Mouse (Mus musculus) telencephalon, adult 2 months (tissue): ENCODE measurements around the gene 6330409D20Rik.

Source experiments
- DNase-seq: peaks from one replicate; pipeline ENCODE4 v3.0.0-alpha.2; 2011; ENCODE audit warnings: low read depth, low spot score

The 6330409D20Rik gene

DNA sequence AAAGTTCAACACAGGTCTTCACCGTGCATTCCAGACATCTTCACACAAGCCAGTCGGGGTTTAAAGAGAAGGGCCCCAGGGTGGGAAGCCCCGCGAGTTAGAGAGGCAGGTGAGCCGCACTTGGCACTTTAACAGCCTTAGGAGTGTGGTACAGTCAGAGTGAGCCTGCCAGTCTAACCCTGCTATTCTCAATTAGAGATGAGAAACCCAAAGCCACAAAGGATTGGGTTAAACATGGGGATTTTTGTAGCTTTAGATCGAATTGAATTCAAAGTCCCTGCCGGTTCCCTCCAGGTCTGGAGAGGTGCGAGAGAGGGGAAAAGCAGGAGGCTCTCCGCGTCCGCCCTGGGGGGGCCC, at the start of gene 6330409D20Rik:
6330409D20Rik (minus strand) TSS at position 101 of the 357 bp plus-strand sequence.
- no peak for DNase-seq

- no peak for DNase-seq
Measured at GRCm38 (mm10) chr2:32788581-32788980, 47.8 kb upstream of the 6330409D20Rik start.

GRCm38 (mm10) chr2:32787176-32787575, 46.4 kb upstream of the 6330409D20Rik start:
- DNase-seq: no peak

DNA sequence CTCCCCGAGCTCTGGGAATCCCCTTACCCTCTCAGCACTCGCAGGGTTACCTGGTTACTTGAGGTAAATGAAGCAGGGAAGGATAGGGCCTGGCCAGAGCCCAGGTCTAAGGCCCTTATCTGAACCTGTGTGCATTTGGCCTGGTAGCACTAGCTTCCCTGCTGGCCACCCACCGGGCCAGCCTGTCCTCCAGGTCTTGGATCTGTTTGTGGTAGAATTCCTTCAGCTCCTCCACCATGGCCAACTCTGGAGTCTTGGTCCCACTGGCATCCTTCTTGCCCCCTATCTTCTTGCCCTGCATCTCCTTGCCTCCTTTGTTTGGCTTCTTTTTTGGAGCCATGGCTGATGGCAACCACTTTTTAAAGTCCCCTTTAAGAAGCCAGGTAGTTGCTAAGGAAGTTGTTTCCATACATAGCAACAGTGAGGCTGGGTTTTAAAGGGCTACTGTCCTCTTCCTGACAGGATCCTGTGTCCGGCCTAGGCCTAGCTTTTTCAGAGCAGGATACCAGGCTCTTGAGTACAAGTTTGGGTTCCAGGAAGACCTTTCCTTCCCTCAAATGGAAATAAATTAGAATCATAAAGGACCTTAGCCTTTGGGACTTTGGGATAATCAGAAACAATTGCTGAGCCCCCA, 43.3 kb upstream of the 6330409D20Rik start, which contains the start of gene Cfap157:
Cfap157 (minus strand) TSS at position 381 of the 634 bp plus-strand sequence.
- DNase-seq: no peak

GRCm38 (mm10) chr2:32781710-32782109, 40.9 kb upstream of the 6330409D20Rik start:
- no peak for DNase-seq

DNA sequence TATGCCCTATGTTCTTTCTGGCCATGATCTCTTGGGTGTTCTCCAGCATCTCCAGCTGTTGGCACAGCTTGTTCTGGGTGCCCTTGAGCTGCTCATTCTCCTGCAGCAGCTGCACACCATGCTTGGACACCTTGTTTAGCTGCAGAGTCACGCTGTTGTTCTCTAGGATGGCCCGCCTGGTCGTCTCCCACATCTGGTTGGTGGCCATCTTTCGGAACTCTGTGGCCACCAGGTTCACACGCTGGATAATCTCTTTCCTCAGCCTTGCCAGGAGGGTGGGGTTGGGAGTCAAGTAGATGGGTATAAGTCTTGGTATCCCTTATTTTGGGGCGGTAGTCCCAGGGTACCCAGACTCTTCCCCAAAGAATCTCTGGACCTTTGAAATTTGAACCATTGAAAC, 38.9 kb upstream of the 6330409D20Rik start:
- no peak for DNase-seq

DNA sequence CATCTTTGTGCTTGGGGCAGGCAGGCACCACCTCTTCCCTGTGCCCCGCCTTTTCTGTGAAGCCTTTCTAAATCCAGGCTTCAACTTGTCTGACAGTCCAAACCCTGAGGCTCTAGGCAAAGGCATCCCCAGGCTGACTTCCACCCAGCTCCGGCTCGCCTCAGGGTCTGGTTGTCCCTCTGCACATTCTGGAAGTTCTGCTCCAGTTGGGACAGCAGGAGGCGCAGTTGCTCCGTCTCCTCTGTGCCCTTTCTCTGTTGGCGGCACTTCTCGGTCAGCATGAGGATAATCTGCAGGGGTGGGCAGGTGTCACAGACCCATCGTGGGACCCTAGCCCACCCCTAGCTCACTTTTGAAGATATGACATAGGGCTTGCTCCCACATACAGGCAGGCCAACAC, 38.3 kb upstream of the 6330409D20Rik start:
- DNase-seq: no peak

GRCm38 (mm10) chr2:32778081-32778480, 37.3 kb upstream of the 6330409D20Rik start:
- DNase-seq: no peak

- no peak for DNase-seq
Measured at GRCm38 (mm10) chr2:32776192-32776591, 35.4 kb upstream of the 6330409D20Rik start.

- peak; percentile 93 for DNase-seq
Measured at GRCm38 (mm10) chr2:32775359-32776074, 34.7 kb upstream of the 6330409D20Rik start, which contains the start of the genes Ttc16 and Ptrh1. Gene Ttc16 (minus strand): TSS chr2:32775633. Gene Ptrh1 (plus strand): TSS chr2:32775786.

DNA sequence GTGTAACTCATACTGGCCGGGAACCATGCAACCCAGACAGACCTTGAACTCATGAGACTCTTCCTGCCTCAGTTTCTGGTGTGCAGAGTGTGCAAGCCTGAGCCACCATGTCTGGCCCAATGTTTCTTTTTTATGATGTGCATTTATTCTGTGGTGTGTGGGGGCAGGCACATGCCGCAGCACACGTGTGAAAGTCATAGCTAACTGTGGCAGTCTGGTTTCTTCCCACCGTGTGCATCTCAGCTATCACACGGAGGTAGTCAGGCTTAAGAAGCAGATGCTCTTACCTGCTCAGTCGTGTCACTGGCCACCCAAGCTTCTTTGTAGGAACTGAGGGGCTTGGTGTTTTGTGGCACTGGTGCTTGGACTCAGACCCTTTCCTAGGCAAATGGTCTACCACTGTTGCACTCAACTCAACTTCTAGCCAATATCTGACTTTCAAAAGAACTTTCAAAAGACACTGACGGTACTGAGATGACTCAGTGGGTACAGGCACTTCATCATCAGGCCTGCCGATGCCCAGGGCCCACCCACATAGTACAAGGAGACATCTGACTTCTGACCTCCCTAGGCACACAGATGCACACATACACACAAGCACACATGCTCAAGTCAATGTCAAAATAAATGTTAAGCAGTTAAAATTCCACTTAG, 31.9 kb upstream of the 6330409D20Rik start:
- DNase-seq: no peak

- DNase-seq: no peak
Measured at GRCm38 (mm10) chr2:32771886-32772285, 31.1 kb upstream of the 6330409D20Rik start.

GRCm38 (mm10) chr2:32769327-32770085, 28.7 kb upstream of the 6330409D20Rik start:
- no peak for DNase-seq

GRCm38 (mm10) chr2:32768661-32769285, 28.0 kb upstream of the 6330409D20Rik start:
- no peak for DNase-seq

GRCm38 (mm10) chr2:32767241-32767640, 26.4 kb upstream of the 6330409D20Rik start:
- no peak for DNase-seq

GRCm38 (mm10) chr2:32763353-32763752, 22.5 kb upstream of the 6330409D20Rik start:
- DNase-seq: no peak

GRCm38 (mm10) chr2:32761859-32762258, 21.0 kb upstream of the 6330409D20Rik start:
- no peak for DNase-seq

- no peak for DNase-seq
Measured at GRCm38 (mm10) chr2:32761361-32761760, 20.5 kb upstream of the 6330409D20Rik start.

DNA sequence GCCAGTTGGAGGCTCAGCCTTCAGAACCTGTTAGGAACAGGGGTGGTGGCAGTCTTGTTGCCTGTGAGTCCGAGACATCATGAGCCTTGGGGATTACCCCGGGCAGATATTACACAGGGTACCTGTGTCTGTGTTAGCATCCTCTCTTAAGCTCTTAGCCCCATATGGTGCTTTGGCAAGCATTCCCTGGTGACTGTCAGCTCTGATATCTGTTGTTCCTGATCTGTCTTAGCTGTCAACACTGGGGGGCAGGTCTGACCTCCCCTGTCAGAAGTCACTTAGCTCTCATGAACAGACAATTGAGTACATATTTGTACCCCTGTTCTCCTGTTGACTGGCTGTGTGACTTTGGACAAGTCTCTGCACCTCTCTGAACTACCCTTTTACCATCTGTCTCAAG, 18.2 kb upstream of the 6330409D20Rik start:
- DNase-seq: no peak

GRCm38 (mm10) chr2:32758503-32758902, 17.7 kb upstream of the 6330409D20Rik start:
- no peak for DNase-seq
